Mouse (Mus musculus): ENCODE data around the gene Dynlt1c.
"Not testable (repeated sequence)": the region's sequence is repeated elsewhere in the genome, so short reads cannot be mapped to it uniquely, and the experiment has no call there.

Dynlt1c gene

DNA sequence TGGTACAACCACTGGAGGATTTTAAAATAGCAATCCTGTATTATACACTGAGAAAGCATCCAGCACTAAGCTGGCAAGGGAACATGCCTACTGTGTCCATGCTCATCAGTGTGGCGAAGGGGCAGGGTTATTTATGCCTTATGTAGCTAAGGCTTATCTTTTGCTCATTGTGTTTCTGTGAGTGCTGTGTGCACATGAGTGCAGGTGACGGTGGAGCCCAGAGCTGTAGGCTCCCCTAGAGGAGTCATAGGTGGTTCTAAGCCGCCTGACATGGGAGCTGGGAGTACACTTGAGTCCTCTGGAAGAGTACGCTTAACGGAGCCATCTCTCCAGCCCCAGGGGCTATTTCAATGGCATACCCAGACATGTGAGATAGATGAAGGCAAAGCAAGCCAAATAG is 17.8 kb downstream of the Dynlt1c start:
- DNase-seq (ENCODE audit: low read depth, low spot score) = not testable (repeated sequence)

DNA sequence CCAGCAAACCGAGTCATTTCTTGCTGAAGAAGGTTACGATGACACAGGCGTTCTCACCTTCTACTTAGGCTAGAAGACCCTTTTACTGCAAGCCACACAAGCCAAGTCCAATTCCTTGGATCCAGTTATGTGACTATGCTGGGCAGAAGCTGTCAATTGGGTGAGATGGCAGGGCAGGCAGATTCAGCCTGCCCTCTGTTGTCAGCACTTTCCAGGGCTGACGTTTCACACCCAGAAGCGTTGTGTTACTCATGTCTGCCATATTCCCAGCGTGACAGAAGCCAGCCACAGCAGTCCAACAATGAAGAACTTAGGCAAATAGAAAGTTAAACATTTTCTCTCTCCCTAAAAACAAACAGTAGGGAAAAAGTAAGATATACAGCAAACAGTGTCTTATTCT is 18.6 kb downstream of the Dynlt1c start:
- not testable (repeated sequence) for DNase-seq (ENCODE audit: low read depth, low spot score)

DNA sequence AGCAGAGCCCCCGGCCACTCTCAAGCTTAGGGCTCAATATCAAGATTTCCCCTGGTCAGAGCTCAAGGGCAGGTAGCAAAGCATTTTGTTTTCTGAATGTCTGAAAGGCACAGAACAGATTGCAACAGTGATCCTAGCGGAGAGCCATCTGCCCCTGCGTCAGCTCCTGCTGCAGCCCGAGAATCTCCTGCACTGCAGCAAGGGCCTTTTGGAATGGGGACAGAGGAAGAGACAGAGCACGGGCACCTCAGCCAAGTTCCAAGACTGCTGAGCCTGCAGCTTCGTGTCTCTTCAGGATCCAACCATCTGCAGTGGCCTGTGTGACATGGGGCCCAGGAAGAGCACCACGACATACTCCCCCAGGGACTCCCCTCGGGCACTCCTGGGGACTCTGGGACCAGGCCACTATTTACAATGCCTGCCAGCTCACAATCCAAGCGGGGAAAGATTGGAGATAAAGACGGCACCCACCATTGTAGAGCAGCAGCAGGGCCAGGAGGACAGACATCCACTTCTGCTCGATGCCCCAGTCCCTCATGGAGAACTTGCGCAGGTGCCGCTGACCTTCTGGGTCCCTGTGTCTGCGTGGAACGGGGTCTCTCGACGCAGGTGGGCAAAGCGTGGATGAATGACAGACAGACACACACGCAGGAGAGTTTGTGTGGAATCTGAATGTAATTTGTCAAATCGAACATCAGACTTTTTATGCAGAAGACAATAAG is 19.4 kb downstream of the Dynlt1c start:
- DNase-seq (ENCODE audit: low read depth, low spot score) = not testable (repeated sequence)

DNA sequence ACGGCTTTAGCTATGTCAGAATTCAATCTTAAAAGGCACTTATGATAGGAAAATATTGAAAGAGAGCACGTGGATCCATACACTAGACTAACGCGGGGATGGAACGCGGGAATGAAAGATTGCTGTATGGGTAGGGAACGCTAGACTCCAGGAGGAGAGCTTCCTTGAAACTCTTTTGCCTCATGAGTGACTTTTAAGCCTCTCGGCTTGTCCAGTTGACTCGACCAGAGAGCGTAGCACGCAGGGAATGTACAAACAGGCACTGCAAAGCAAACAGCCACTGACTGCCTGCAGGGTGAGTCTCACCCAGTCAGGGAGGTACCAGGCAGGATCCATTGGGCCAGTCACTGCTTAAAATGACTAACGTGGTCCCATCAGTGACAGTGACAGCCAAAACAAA is 20.5 kb downstream of the Dynlt1c start:
- DNase-seq (ENCODE audit: low read depth, low spot score) = not testable (repeated sequence)

DNA sequence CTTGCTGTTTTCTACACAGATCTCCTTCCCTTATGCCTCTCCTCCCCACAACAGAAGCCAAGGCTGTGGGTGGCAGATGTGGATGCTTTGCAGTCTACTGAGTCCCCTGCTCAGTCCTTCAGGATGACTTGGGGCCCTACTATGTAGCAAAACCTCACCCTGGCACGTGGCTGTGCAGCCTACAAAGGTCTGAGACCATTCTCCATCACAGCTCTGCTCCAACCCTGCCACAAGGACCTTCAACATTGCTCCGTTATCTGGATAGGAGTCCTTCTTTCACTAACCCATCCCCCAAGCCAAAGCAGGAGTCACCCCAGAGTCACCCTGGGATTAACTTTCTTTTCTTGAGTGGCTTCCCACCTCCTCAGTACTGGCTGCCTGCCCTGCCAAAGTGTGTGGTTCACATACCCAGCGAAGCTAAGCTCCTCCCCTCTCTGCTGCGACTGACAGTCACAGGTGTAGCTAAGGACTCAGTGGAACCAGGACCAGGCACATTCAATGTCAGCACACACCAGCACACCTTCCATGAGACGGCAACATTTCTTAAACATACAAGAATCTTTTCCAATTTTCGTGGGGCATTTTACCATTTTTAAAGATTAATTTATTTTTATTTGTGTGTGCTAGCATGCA is 23.6 kb downstream of the Dynlt1c start:
- DNase-seq (ENCODE audit: low read depth, low spot score) = not testable (repeated sequence)

DNA sequence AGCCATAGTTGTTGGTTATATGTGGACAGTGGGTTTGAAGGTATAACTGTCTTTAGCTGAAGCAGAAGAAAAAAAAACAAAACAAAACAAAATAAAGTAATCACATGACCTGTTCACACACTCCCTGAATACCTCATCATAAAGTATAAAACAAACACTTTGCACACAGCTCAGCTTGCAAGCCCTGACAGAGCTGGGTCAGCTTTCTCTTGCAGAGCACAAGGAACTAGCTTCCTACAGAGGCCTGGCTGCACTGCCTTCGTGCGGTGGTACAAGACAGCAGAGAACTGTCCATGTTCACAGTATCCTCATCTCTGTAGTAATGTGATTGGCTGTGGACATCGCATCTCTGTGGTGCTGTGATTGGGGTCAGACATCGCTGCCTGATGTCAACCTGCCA is 28.9 kb downstream of the Dynlt1c start:
- DNase-seq (ENCODE audit: low read depth, low spot score) = not testable (repeated sequence)

DNA sequence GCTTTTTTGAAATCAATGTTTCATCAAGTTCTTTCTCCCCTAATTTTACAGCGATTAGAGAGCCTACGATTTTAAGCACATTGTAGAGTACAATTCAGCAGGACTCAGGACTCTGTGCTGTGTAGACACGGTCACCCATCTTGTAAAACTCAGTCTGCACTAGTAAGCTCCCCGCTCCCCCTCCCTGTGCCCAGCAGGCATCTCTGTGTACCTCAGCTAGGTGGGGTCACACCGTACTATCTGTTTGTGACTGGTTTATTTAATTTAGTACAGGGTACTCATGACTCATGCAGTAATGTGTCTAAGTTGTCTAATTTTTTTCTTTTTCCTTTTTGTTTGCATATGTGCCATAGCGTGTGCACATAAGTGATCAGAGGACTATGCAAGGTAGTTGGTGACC is 31.4 kb downstream of the Dynlt1c start:
- DNase-seq (ENCODE audit: low read depth, low spot score) = not testable (repeated sequence)

DNA sequence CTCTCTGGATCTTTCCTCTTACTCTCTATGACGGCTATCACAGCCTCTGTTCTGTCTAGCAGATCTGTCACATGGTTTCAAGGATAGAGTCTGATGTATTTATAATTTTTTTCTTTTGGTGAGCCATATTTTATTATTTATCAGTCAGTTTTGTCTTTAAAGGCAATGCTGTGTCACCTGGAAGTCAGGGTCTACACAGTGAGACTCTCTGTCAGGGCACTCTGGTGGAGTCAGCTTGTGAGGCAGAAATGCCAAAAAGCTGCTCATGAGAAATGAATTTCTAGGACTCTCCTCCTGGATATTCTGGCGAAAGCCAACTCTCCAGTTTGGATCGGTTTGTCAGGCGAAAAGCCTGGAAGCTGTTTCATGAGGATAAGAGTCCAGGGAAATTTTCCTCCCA is 34.3 kb downstream of the Dynlt1c start:
- DNase-seq (ENCODE audit: low read depth, low spot score) = not testable (repeated sequence)

DNA sequence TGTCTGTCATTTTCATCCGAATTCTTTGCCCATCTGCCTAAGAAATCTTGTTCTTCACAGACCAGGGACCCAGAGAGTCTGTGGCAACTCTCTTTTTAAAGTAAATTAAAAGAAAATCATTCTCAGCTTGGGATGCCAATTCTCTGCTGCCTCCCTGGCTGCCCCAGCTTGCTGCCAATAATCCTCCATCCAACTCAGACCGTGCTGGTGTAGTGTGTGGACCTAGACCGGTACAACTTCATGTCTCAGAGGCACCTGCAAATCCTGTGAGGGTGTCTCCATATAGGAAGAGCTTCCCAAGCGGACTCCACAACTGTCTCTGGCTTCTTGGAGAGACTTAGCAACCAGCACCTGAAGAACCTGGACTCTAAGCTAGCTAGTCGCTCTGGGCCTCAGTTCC is 35.4 kb downstream of the Dynlt1c start:
- DNase-seq (ENCODE audit: low read depth, low spot score) = no peak

DNA sequence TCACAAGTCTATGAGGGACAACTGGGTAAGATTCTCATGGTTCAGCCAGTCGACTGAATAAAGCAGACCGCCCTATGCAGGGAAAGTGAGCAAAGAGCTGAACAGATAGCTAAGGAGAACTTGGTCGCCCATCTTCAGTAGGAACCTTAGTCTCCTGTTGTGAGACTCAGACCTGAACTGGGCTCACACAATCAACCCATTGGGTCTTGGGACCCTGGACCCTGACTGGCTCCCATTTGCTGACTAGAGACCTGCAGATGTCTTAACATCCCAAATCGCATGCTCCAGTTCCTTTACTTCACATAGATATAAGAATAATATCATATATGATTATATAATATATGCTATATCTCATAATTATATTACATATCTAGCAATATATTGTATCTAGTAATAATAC is 36.0 kb downstream of the Dynlt1c start:
- DNase-seq (ENCODE audit: low read depth, low spot score) = not testable (repeated sequence)

DNA sequence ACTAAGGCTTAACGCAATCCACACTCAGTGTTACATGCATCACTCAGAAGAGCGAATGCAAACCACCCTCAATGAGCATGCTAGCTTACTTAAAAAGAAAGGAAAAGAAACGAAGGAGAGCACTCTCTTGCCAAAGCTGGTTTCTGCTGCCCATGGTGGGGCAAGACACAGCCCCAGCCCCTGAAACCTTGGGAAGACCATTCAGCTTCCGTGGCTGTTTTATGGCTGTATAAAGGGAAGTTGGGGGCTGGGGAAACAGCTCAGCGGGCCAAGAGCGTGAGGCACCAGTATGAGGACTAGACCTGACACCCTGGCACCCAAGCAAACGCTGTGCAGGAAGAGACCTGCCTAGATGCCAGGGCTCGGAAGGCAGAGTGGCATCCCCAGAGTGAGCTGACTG is 37.0 kb downstream of the Dynlt1c start:
- DNase-seq (ENCODE audit: low read depth, low spot score) = not testable (repeated sequence)

DNA sequence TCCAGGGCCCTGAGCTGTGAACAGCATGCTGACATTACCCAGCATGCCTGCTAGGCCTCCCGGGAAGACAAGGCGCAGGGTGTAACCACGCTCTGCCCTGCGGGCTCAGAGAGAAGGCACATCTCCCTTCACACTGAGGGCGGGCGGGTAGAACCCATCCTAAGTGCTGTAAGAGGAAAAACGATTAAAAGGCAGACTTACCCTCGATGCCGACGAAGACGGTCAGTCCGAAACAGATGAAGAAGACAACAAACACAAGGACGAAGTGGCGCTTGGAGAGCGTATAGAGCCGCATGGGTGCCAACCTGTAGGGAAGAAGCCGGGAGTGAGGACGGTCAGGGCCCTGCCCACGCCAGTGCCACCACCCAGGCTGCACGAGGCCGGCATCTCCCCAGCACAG is 38.0 kb downstream of the Dynlt1c start:
- not testable (repeated sequence) for DNase-seq (ENCODE audit: low read depth, low spot score)

DNA sequence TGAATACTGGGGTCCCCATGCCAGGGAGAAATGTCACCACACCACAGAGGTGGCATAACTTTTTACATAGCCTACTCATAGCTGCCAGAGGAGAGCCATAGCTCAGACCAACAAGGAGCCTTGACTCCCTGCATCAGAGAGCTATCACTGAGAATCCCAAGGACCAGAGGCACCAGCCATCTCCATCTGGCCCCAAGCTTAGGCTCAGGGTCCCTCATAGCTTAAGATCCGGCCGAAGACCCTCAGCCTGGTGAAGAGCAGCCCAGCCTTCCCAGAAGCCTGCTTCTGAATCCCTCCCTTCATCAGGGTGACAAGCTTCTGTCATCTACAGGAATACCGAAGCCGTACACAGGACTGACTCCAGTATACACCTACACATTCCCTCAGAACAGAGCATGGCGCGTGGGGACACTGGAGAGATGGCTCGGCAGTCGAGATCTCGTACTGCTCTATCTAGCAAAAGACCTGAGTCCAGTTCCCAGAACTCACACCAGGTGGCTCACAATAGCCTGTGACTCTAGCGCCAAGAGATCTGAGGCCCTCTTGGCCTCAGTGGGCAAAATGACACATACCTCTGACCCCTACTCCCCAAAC is 38.7 kb downstream of the Dynlt1c start:
- DNase-seq (ENCODE audit: low read depth, low spot score) = not testable (repeated sequence)

DNA sequence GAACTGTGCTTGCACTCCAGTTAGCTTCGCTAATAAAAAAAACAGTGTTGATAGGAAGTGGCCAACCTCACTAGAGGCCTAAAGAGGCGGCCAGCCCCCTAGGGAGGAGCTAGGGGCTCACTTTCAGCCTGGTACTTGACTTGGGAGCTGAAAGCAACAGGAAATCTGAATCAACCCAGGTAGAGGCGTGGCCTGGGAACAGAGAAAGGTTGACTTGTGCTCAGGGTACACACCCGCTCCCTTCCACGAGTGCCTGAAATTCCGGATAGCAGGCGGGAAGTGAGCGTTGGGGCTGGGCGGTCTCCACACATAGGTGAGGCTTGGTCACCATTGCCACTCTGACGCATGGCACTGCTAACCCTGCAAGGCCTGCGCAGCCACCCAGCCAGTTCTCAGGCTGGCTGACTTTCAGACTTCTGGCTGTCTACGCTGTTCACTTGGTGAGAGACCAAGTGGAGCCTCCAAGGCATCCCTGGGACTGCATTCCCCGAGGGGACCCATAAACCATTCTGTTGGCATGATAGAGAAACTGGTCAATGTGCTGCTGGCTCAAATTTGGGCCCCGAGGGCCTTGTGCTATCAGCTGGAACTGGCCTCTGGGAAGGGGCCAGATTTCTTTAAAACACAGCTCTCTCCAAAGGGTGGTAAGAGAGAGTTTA is 39.4 kb downstream of the Dynlt1c start:
- not testable (repeated sequence) for DNase-seq (ENCODE audit: low read depth, low spot score)

DNA sequence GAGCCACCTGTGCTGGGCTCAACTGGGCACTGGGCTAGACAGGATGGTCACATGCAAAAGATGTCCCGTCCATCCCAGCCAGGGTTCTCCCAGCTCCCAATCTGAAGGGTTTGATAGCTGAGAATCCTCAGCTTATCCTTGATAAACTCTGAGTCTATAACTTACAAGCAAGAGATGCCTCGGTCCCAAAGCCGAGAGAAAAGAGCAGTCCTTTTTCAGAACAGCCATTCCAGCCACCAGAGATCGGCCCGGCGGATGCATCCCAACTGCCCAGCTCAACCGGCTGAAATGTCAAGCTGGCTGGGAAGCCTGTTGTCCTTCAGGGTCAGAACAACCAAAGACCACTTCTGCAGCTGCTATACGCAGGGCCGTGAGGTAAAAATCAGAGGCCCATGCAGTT is 42.7 kb downstream of the Dynlt1c start:
- DNase-seq (ENCODE audit: low read depth, low spot score) = not testable (repeated sequence)

DNA sequence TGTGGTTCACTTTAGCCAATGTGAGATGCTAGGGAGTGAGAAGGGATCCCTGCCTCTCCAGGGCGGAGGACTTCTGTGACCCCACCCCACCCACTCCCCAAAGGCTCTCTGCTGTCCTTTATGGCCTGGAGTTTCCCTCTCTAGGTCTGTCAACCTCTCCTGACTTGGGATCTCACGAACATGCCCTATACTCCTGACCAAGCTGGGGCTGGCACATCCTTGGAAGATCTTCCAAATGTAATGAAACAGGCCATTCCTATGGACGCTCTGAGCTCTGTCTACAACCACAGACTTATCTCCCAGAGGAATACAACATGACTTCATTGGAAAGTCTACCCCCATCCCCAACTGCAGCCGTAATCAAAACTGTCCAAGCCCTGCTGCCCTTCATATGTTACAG is 43.2 kb downstream of the Dynlt1c start:
- not testable (repeated sequence) for DNase-seq (ENCODE audit: low read depth, low spot score)

DNA sequence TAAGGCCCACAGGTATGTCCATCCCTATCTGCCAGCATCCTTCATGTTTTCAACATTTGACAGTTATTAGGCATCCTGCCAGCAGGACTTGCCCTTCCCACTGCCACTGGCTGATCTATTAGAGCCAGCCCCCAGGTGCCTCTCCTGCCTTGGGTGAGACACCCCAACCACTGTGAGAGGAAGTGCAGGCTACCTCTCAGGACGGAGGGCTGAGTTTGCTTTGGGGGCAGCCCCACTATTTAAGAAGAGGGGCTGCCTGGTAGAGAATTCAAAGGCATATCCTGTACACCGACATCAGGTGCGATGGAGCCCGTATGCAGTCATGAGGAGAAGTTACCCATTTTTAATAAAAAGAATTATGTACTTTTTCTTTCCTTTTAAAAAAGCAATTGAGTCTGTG is 44.2 kb downstream of the Dynlt1c start:
- DNase-seq (ENCODE audit: low read depth, low spot score) = not testable (repeated sequence)

DNA sequence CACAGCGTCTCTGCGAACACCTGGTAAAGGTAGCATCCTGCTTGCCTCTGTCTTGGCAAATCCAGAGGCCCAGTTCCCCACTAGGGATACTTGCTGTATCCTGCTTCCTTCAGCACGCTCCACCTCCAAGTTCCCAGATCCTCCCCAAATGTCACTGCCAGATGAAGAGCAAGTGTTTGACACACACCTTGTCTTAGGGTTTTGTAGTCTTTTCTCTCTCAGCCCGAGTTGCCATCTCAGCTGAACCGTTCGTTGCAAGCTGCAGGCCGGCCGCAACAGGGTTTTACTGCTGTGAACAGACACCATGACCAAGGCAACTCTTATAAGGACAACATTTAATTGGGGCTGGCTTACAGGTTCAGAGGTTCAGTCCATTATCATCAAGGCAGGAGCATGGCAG is 45.4 kb downstream of the Dynlt1c start:
- DNase-seq (ENCODE audit: low read depth, low spot score) = not testable (repeated sequence)

DNA sequence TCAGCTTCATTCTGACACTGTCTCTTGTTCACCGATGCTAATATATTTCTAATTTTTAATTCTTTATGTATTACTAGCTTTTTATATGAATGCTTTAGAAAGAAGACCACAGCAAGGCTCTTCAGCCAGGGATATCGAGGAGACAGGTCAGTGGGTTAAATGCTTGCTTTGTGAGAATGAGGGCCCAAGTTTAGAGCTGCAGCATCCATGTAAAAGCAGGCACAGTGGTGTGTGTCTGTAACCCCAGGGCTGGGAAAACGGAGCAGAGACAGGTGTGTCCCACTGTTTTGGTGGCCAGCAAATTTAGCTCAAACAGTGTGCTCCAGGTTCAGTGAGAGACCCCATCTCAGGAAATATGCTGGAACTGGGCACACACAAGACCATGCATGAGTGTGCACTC is 46.0 kb downstream of the Dynlt1c start:
- DNase-seq (ENCODE audit: low read depth, low spot score) = not testable (repeated sequence)

DNA sequence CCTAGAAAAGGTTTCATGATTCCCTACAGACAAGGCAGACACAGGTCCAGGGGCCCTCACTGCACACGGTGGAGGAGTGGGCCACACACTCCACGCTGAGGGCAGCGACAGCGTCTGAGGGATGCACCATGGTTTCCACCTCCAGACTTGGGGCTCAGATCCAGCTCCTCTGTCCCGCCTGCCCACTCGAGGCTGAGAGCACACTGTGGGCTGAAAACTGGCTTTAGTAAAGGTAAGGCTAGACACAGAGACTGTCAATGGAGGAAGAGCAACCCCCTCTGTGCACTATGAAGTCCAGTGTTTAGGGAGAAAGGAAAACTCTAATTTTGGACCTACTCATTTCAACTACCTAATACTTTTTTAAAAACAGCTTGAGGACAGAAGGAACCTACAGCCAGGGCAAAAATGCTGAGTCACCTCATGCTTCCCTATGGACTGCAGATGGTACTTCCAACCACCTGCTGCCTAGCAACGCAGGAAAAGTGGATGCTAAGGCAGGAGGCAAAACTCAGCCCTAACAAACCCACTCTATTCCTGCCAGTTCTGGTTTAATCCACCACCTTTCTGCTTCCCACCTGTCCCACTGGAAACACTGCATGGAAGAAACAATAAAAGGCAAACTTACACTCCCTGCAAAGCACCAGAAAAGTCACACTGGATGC is 49.6 kb downstream of the Dynlt1c start:
- DNase-seq (ENCODE audit: low read depth, low spot score) = not testable (repeated sequence)

DNA sequence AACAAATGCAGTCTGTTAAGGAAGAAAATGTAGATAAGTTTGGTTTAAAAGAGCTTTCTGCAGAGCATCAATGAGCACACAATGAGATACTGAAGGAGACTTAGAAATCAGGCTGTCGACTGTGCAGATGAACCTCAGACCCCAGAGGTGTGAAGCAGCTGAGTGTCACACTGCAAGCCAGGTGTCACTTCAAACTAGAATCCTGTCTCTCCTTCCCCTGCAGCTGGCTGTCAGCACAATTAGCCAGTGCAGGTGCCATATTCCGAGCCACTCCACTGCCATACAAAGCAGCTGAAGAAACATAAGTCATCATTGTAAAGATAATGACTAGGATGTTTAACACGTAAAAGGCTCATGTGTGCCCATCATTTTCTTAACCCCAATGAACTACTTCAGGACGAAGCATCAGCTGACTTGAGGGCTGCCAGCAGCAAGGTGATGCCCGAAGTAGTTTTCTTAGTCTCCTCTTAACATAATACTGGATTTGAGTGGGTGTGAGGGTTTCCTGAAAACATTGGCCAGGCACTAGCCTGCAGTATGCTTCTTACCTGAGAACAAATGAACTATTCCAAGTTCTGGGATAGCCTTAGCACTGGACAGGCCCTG is 52.0 kb downstream of the Dynlt1c start:
- DNase-seq (ENCODE audit: low read depth, low spot score) = not testable (repeated sequence)
